In the genomic region with DNA sequence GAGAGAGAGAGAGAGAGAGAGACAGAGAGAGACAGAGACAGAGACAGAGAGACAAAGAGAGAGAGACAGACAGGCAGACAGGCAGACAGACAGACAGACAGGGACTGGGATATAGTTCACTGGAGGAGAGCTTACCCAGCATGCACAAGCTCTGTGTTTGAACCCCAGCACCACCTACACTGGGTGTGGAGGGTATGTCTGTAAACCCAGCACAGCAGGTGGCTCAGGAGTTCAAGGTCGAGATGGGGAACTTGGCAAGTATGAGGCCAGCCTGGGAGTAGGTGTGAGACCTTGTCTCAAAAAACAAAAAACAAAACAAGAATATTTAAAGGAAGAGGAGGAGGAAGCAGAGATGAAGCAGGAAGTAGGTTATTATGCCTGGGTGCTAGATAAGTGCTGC, we compare ENCODE assay signal across 13 mouse cellular contexts. TPM values are rescaled to one million over a fixed set of nuclear protein-coding genes. Genes with fewer than 3 reads are reported as not detected.
DNase-seq lines count a peak whose midpoint lies in the region; ATAC-seq lines count a peak whose summit lies in the region.
"Had no signal": no experiment of that assay in that cellular context is flagged by ENCODE, and none has a peak within 500 bp of the region (broad histone marks: within the 10 kb centered on the region; RNA-seq: fewer than 3 reads in every experiment).

No protein-coding gene starts in this region.

- no peaks in the 10 kb centered on the region for H3K27me3 ChIP-seq in heart, embryonic 15.5 days
- H3K27me3 ChIP-seq in lung, embryonic 16.5 days (ENCODE audit: control insufficient read depth, insufficient read depth, low read depth, low read length) = no peaks in the 10 kb centered on the region
- no peaks in the 10 kb centered on the region for H3K27me3 ChIP-seq in stomach, embryonic 15.5 days (replicated peaks)
- 0 out of 2 replicates have a peak, but pooled peaks cover 2% of the 10 kb centered on the region for H3K27me3 ChIP-seq in limb, embryonic 10.5 days (ENCODE audit: low read depth, poor library complexity, severe bottlenecking)

- DNase-seq in heart, adult 18-20 months = no peak
- DNase-seq in lung, postnatal 25 days (ENCODE audit: low spot score) = no peak
- peak; percentile 36 for DNase-seq in induced T-regulatory cell, adult 2 months (ENCODE audit: low read depth)
- no peak for DNase-seq in limb, embryonic 10.5 days (ENCODE audit: low spot score)
- DNase-seq: right cerebral cortex, postnatal 4 days had no signal

- no peak overlapping the region for H3K4me3 ChIP-seq in heart, embryonic 15.5 days
- H3K4me3 ChIP-seq in lung, embryonic 16.5 days (ENCODE audit: low read length) = no peak overlapping the region
- H3K4me3 ChIP-seq in stomach, embryonic 15.5 days (replicated peaks) = no peak overlapping the region
- H3K4me3 ChIP-seq in limb, embryonic 10.5 days = no peak overlapping the region
- H3K4me3 ChIP-seq: forebrain, embryonic 10.5 days; midbrain, embryonic 10.5 days had no signal

- no peak overlapping the region for H3K4me2 ChIP-seq in heart, embryonic 15.5 days
- H3K4me2 ChIP-seq in lung, embryonic 16.5 days (ENCODE audit: low read depth, low read length) = no peak overlapping the region
- H3K4me2 ChIP-seq in stomach, embryonic 15.5 days = no peak overlapping the region

- no peak for ATAC-seq in heart, embryonic 15.5 days (replicated peaks; ENCODE audit: insufficient number of reproducible peaks, insufficient read depth, low FRiP score, low read depth)
- ATAC-seq in lung, embryonic 16.5 days (ENCODE audit: low read depth) = no peak
- ATAC-seq in stomach, embryonic 15.5 days (ENCODE audit: insufficient read depth, low FRiP score, low read depth) = no peak
- ATAC-seq in frontal cortex, adult (ENCODE audit: low TSS enrichment) = no peak
- ATAC-seq: inflammation-experienced regulatory T-cells, adult 6 months had no signal

- no peak overlapping the region for H3K9ac ChIP-seq in heart, embryonic 15.5 days
- H3K9ac ChIP-seq in lung, embryonic 16.5 days (ENCODE audit: low read length) = no peak overlapping the region
- no peak overlapping the region for H3K9ac ChIP-seq in stomach, embryonic 15.5 days
- H3K9ac ChIP-seq: lung, embryonic 14.5 days had no signal

- H3K9me3 ChIP-seq in heart, embryonic 15.5 days (replicated peaks) = no peaks in the 10 kb centered on the region
- H3K9me3 ChIP-seq in lung, embryonic 16.5 days (ENCODE audit: control insufficient read depth, low read length) = no peaks in the 10 kb centered on the region
- no peaks in the 10 kb centered on the region for H3K9me3 ChIP-seq in stomach, embryonic 15.5 days
- no peaks in the 10 kb centered on the region for H3K9me3 ChIP-seq in limb, embryonic 10.5 days (replicated peaks)
- H3K9me3 ChIP-seq: forebrain, embryonic 10.5 days; midbrain, embryonic 10.5 days had no signal

- WGBS in heart, embryonic 15.5 days = 46% methylated on average over 1 of the region's 1 CpGs
- 46% methylated on average over 1 of the region's 1 CpGs for WGBS in lung, embryonic 16.5 days
- WGBS in stomach, embryonic 15.5 days = 51% methylated on average over 1 of the region's 1 CpGs
- 50% methylated on average over 1 of the region's 1 CpGs for WGBS in limb, embryonic 10.5 days

- peak overlapping the region; percentile 84 for H3K27ac ChIP-seq in heart, embryonic 15.5 days
- peak overlapping the region; percentile 83; the same call in 1 of the 2 replicates for H3K27ac ChIP-seq in lung, embryonic 16.5 days (ENCODE audit: low read length)
- H3K27ac ChIP-seq in stomach, embryonic 15.5 days = peak overlapping the region; percentile 75; the same call in 1 of the 2 replicates
- no peak overlapping the region for H3K27ac ChIP-seq in limb, embryonic 10.5 days
- H3K27ac ChIP-seq: forebrain, embryonic 10.5 days; midbrain, embryonic 10.5 days had no signal

- H3K36me3 ChIP-seq in heart, embryonic 15.5 days = no peaks in the 10 kb centered on the region
- H3K36me3 ChIP-seq in lung, embryonic 16.5 days (ENCODE audit: control insufficient read depth, insufficient read depth, low read length) = no peaks in the 10 kb centered on the region
- H3K36me3 ChIP-seq in stomach, embryonic 15.5 days = no peaks in the 10 kb centered on the region
- no peaks in the 10 kb centered on the region for H3K36me3 ChIP-seq in limb, embryonic 10.5 days
- H3K36me3 ChIP-seq: forebrain, embryonic 10.5 days; midbrain, embryonic 10.5 days had no signal

- H3K4me1 ChIP-seq in heart, embryonic 15.5 days (replicated peaks) = peaks cover 83% of the 10 kb centered on the region
- H3K4me1 ChIP-seq in lung, embryonic 16.5 days (replicated peaks; ENCODE audit: control insufficient read depth, insufficient read depth, low read length) = peaks cover 39% of the 10 kb centered on the region
- peaks cover 53% of the 10 kb centered on the region for H3K4me1 ChIP-seq in stomach, embryonic 15.5 days
- peaks cover 72% of the 10 kb centered on the region for H3K4me1 ChIP-seq in limb, embryonic 10.5 days

RNA-seq across cellular contexts. Expression of gene Tmem51, which starts 7.2 kb away (rescaled TPM):
- polyA plus RNA-seq in heart, embryonic 15.5 days (2015; fragmentation: Nextera tagmentation; extraction: Ambion mirVana) = 36.7 and 40.7 TPM in 2 replicates
- total RNA-seq in heart, adult 18-20 months (2021) = 1 to 10 TPM; 3.4 to 5.2 TPM
- polyA plus RNA-seq in lung, embryonic 16.5 days (2015; fragmentation: Nextera tagmentation; extraction: Ambion mirVana) = 25.7 and 26.0 TPM in 2 replicates
- 62.4 and 64.8 TPM in 2 replicates for polyA plus RNA-seq in stomach, embryonic 15.5 days (2015; fragmentation: Nextera tagmentation; extraction: Ambion mirVana)
- 7.0 and 10.8 TPM in 2 replicates for polyA plus RNA-seq in limb, embryonic 10.5 days (2016; fragmentation: Nextera tagmentation; extraction: Ambion mirVana)
